ENCODE assay signal across 15 mouse cellular contexts in genomic region chr10:78095954-78096931, GRCm38 (mm10). TPM values are rescaled to one million over a fixed set of nuclear protein-coding genes. Genes with fewer than 3 reads are reported as not detected.
A peak's percentile ranks its signal among the peaks of the same experiment; 100 is the strongest.
DNase-seq lines count a peak whose midpoint lies in the region.
"Had no signal": no experiment of that assay in that cellular context is flagged by ENCODE, and none has a peak within 500 bp of the region (broad histone marks: within the 10 kb centered on the region; RNA-seq: fewer than 3 reads in every experiment).

No protein-coding gene starts in this region.

- H3K4me3 ChIP-seq in macrophage (ENCODE audit: inconsistent target) = no peak overlapping the region
- H3K4me3 ChIP-seq: intestine, embryonic 15.5 days; megakaryocyte, embryonic 14.5 days had no signal

- DNase-seq in heart, adult 9 months (ENCODE audit: low spot score in 2 of 2) = peak; percentile 71 to 72
- DNase-seq in heart, postnatal 25 days (ENCODE audit: low spot score) = no peak
- DNase-seq in R1 (ENCODE audit: low read depth, low spot score) = peak; percentile 88
- DNase-seq in gastrocnemius, postnatal 14 days = peak; percentile 32
- no peak for DNase-seq in thymus, postnatal 0 days (ENCODE audit: low spot score)
- DNase-seq in thymus, adult 18-20 months = no peak
- no peak for DNase-seq in layer of hippocampus, postnatal 14 days (ENCODE audit: low spot score in 2 of 2)

- intact Hi-C loops in heart, postnatal 25 days (cut with DNase I) = no loop called here
- intact Hi-C loops in gastrocnemius, postnatal 14 days (cut with DNase I; ENCODE audit: low total_unique reads) = no loop called here

- 73% methylated on average over 5 of the region's 5 CpGs for WGBS in macrophage (ENCODE audit: missing documents)

- H3K27ac ChIP-seq in macrophage = peak overlapping the region; percentile 31
- H3K27ac ChIP-seq: intestine, embryonic 15.5 days had no signal

- H3K36me3 ChIP-seq in macrophage (ENCODE audit: inconsistent target) = no peaks in the 10 kb centered on the region
- H3K36me3 ChIP-seq: intestine, embryonic 15.5 days had no signal

- no peaks in the 10 kb centered on the region for H3K79me2 ChIP-seq in macrophage (ENCODE audit: inconsistent target)

RNA-seq across cellular contexts. Expression of gene Icosl, which starts 27.1 kb away (rescaled TPM):
- 1 to 10 TPM; 4.2 to 7.2 TPM for total RNA-seq in heart, postnatal 25 days (2021)
- 1 to 10 TPM; 1.6 to 2.0 TPM for total RNA-seq in gastrocnemius, postnatal 14 days (2021)
- total RNA-seq in macrophage (2018; cell fraction: chromatin; rRNA removed) = 100 to 1,000 TPM in 12 of 26 experiments, 10 to 100 TPM in 12, 1 to 10 TPM in 2; 5.6 to 297 (median 81.2) TPM
- 10 to 100 TPM in 18 of 26 experiments, 1 to 10 TPM in 8; 3.2 to 63.4 (median 12.6) TPM for total RNA-seq in macrophage (2018; cell fraction: cytosol; rRNA removed)
- 100 to 1,000 TPM in 16 of 26 experiments, 10 to 100 TPM in 10; 16.2 to 343 (median 144) TPM for total RNA-seq in macrophage (2018; cell fraction: nucleus; rRNA removed)
- 3.6 to 12.1 TPM (median 7.4 TPM) in 3 replicates for polyA plus RNA-seq in macrophage (2018)
- polyA plus RNA-seq in thymus, postnatal 0 days (2015; fragmentation: Nextera tagmentation; extraction: Ambion mirVana) = 6.2 and 6.7 TPM in 2 replicates
- total RNA-seq in layer of hippocampus, postnatal 14 days (2021) = 1 to 10 TPM; 4.5 to 5.7 TPM
- total RNA-seq: MEL had no signal

RNA-seq across cellular contexts. Expression of gene Aire, which starts 52.8 kb away (rescaled TPM):
- total RNA-seq in heart, postnatal 25 days (2021) = not detected
- not detected for total RNA-seq in gastrocnemius, postnatal 14 days (2021)
- 1 to 10 TPM in 1 of 26 experiments, under 1 TPM in 3, not detected in 22; 0.25 to 1.2 (median 0.54) TPM for total RNA-seq in macrophage (2018; cell fraction: chromatin; rRNA removed)
- total RNA-seq in macrophage (2018; cell fraction: cytosol; rRNA removed) = under 1 TPM in 1 of 26 experiments, not detected in 25; 0.05 TPM
- total RNA-seq in macrophage (2018; cell fraction: nucleus; rRNA removed) = 1 to 10 TPM in 1 of 26 experiments, under 1 TPM in 2, not detected in 23; 0.25 to 1.1 (median 0.86) TPM
- not detected in 3 replicates for polyA plus RNA-seq in macrophage (2018)
- 8.8 and 10.1 TPM in 2 replicates for polyA plus RNA-seq in thymus, postnatal 0 days (2015; fragmentation: Nextera tagmentation; extraction: Ambion mirVana)
- total RNA-seq in layer of hippocampus, postnatal 14 days (2021) = under 1 TPM; 0.16 to 0.45 TPM
- total RNA-seq: MEL had no signal
- polyA plus RNA-seq: heart, postnatal 0 days; neural tube, embryonic 11.5 days had no signal

RNA-seq across cellular contexts. Expression of gene Dnmt3l, which starts 54.5 kb away (rescaled TPM):
- under 1 TPM in 1 of 2 experiments, not detected in 1; 0.22 TPM for total RNA-seq in heart, postnatal 25 days (2021)
- total RNA-seq in gastrocnemius, postnatal 14 days (2021) = not detected
- total RNA-seq in macrophage (2018; cell fraction: chromatin; rRNA removed) = 1 to 10 TPM in 1 of 26 experiments, not detected in 25; 5.1 TPM
- total RNA-seq in macrophage (2018; cell fraction: cytosol; rRNA removed) = 1 to 10 TPM in 6 of 26 experiments, under 1 TPM in 14, not detected in 6; 0.10 to 2.0 (median 0.58) TPM
- total RNA-seq in macrophage (2018; cell fraction: nucleus; rRNA removed) = 1 to 10 TPM in 6 of 26 experiments, under 1 TPM in 1, not detected in 19; 0.95 to 5.7 (median 2.5) TPM
- 0.14 to 2.0 TPM in 2 of 3 replicates, not detected in the other for polyA plus RNA-seq in macrophage (2018)
- 0.69 and 1.1 TPM in 2 replicates for polyA plus RNA-seq in thymus, postnatal 0 days (2015; fragmentation: Nextera tagmentation; extraction: Ambion mirVana)
- under 1 TPM; 0.39 to 0.57 TPM for total RNA-seq in layer of hippocampus, postnatal 14 days (2021)
- total RNA-seq: MEL had no signal
- polyA plus RNA-seq: forebrain, embryonic 11.5 days; heart, postnatal 0 days; limb, embryonic 11.5 days; neural tube, embryonic 11.5 days had no signal

Comparison
In these comparisons a context has a peak if more than half of its experiments do, and no peak if none do; other contexts are left out.
1. DNase-seq: peak in heart, adult 9 months (2 of 2), R1 (single experiment) and gastrocnemius, postnatal 14 days (single experiment); none in heart, postnatal 25 days (single experiment), thymus, postnatal 0 days (single experiment), thymus, adult 18-20 months (0 of 2) and layer of hippocampus, postnatal 14 days (0 of 2).